Mouse (Mus musculus) mouse trophoblast stem cell (cell line): ENCODE results near the gene Gstcd.

Source experiments
- in situ Hi-C, 2 experiments: fragments of 300-500 bp; cut with MseI, MboI; formaldehyde crosslinking; loops; 2 replicates in 1 of 2; 3 replicates in 1 of 2; pipeline ENCODE4 v1.15.1; 2025

Gene Gstcd

GRCm38 (mm10) chr3:133033145-133033755, 58.6 kb downstream of the Gstcd start:
- in situ Hi-C loops: no loop called here

GRCm38 (mm10) chr3:133026977-133027376, 64.9 kb downstream of the Gstcd start:
- in situ Hi-C loops: no loop called here

- in situ Hi-C loops: no loop called here
Measured at GRCm38 (mm10) chr3:133007250-133007649, 84.6 kb downstream of the Gstcd start.

- in situ Hi-C loops: no loop called here
Measured at GRCm38 (mm10) chr3:132996299-132996698, 95.5 kb downstream of the Gstcd start.

GRCm38 (mm10) chr3:132995904-132996267, 95.9 kb downstream of the Gstcd start:
- in situ Hi-C loops: no loop called here

- in situ Hi-C loops: no loop called here
Measured at GRCm38 (mm10) chr3:132995172-132995903, 96.5 kb downstream of the Gstcd start.

GRCm38 (mm10) chr3:132986188-132986587, 105.6 kb downstream of the Gstcd start:
- in situ Hi-C loops: no loop called here

GRCm38 (mm10) chr3:132983845-132984485, 107.9 kb downstream of the Gstcd start:
- in situ Hi-C loops: no loop called here

- in situ Hi-C loops: no loop called here
Measured at GRCm38 (mm10) chr3:132981968-132982367, 109.9 kb downstream of the Gstcd start.

GRCm38 (mm10) chr3:132979781-132980461, 111.9 kb downstream of the Gstcd start:
- in situ Hi-C loops: no loop called here

GRCm38 (mm10) chr3:132966255-132966654, 125.6 kb downstream of the Gstcd start:
- in situ Hi-C loops: no loop called here

- in situ Hi-C loops: no loop called here
Measured at GRCm38 (mm10) chr3:132964715-132965507, 126.9 kb downstream of the Gstcd start.

GRCm38 (mm10) chr3:132962631-132963361, 129.0 kb downstream of the Gstcd start:
- in situ Hi-C loops: no loop called here

- in situ Hi-C loops: no loop called here
Measured at GRCm38 (mm10) chr3:132950529-132950880, 141.3 kb downstream of the Gstcd start.

GRCm38 (mm10) chr3:132949791-132950528, 141.9 kb downstream of the Gstcd start, which contains the start of gene Npnt:
TSS of gene Npnt (minus strand) at chr3:132950291.
- in situ Hi-C loops: no loop called here

- in situ Hi-C loops: no loop called here
Measured at GRCm38 (mm10) chr3:132949380-132949790, 142.4 kb downstream of the Gstcd start.

GRCm38 (mm10) chr3:132948298-132948795, 143.5 kb downstream of the Gstcd start:
- in situ Hi-C loops: no loop called here

GRCm38 (mm10) chr3:132946086-132946485, 145.7 kb downstream of the Gstcd start:
- in situ Hi-C loops: no loop called here

GRCm38 (mm10) chr3:132945669-132946068, 146.2 kb downstream of the Gstcd start:
- in situ Hi-C loops: no loop called here

GRCm38 (mm10) chr3:132944609-132945008, 147.2 kb downstream of the Gstcd start:
- in situ Hi-C loops: no loop called here
